ENCODE assay signal across 10 mouse cellular contexts in the genomic region with DNA sequence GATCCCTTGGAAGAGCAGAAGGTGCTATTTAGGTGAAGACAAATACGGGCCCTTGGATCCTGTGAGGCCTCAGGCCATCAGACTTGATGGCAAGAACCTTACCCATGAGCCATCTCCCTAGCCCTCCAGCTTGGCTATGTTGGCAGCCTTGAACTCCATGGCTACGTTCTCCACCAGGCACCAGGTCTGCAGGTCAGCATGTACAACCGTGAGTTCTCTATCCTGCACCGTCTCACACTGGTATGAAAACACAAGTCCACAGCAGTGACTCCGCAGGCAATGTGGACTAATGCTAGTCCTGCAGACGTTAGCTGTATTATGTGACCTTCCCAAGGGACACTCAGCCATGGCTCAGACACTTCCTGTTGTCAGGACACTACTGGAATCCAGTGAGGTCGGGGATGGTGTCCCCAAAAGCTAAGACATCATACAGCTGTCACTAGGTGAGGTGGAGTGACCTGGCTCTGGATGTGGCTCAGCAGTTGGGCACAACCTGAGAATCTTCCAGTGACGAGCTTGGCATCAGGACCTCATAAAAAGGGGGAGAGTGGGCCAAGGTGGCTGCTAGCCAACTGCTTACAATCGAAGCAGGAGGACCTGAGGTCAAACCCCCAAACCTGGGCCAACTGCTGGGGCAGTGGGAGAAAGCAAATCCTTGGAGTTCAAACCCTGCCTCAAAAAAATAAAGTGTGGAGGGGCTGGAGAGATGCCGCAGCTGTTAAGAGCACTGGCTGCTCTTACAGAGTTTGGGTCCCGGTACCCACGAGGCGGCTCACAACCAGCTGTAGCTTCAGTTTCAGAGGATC. TPM values are rescaled to one million over a fixed set of nuclear protein-coding genes. Genes with fewer than 3 reads are reported as not detected.
DNase-seq lines count a peak whose midpoint lies in the region; ATAC-seq lines count a peak whose summit lies in the region.
"Had no signal": no experiment of that assay in that cellular context is flagged by ENCODE, and none has a peak within 500 bp of the region (broad histone marks: within the 10 kb centered on the region; RNA-seq: fewer than 3 reads in every experiment).

No protein-coding gene starts in this region.

- H3K27me3 ChIP-seq in limb, embryonic 13.5 days: no peaks in the 10 kb centered on the region
- H3K27me3 ChIP-seq in limb, embryonic 10.5 days (ENCODE audit: low read depth, poor library complexity, severe bottlenecking): no peaks in the 10 kb centered on the region
- H3K27me3 ChIP-seq: liver, embryonic 12.5 days; neural tube, embryonic 15.5 days had no signal

- no peak overlapping the region for H3K4me3 ChIP-seq in limb, embryonic 13.5 days
- no peak overlapping the region for H3K4me3 ChIP-seq in limb, embryonic 10.5 days
- H3K4me3 ChIP-seq: liver, embryonic 12.5 days; neural tube, embryonic 15.5 days had no signal

- no peaks in the 10 kb centered on the region for H3K9me3 ChIP-seq in limb, embryonic 13.5 days
- H3K9me3 ChIP-seq in limb, embryonic 10.5 days (replicated peaks): no peaks in the 10 kb centered on the region
- H3K9me3 ChIP-seq: liver, embryonic 12.5 days; neural tube, embryonic 15.5 days had no signal

- ATAC-seq in limb, embryonic 13.5 days (ENCODE audit: low FRiP score, low read depth): no peak
- ATAC-seq: liver, embryonic 12.5 days had no signal

- H3K4me1 ChIP-seq in limb, embryonic 13.5 days: peaks cover 32% of the 10 kb centered on the region
- peaks cover 28% of the 10 kb centered on the region for H3K4me1 ChIP-seq in limb, embryonic 10.5 days

- no peak for DNase-seq in limb, embryonic 10.5 days (ENCODE audit: low spot score)
- DNase-seq in heart, adult 8-10 months (ENCODE audit: low spot score): peak; percentile 42
- peak; percentile 30 to 39 for DNase-seq in heart, postnatal 14 days
- peak; percentile 41 to 53 for DNase-seq in kidney, postnatal 4 days
- DNase-seq in frontal cortex, adult 2 months (ENCODE audit: extremely low spot score in 1 of 2, low spot score in 1 of 2): no peak
- no peak for DNase-seq in right cerebral cortex, postnatal 25 days
- DNase-seq: thymus, postnatal 25 days had no signal

- H3K4me2 ChIP-seq in limb, embryonic 13.5 days (replicated peaks): no peak overlapping the region
- H3K4me2 ChIP-seq: liver, embryonic 12.5 days; neural tube, embryonic 15.5 days had no signal

- 71% methylated on average over 13 of the region's 13 CpGs for WGBS in limb, embryonic 13.5 days
- WGBS in limb, embryonic 10.5 days: 87% methylated on average over 13 of the region's 13 CpGs

- H3K36me3 ChIP-seq in limb, embryonic 13.5 days: peaks cover 44% of the 10 kb centered on the region
- peaks cover 70% of the 10 kb centered on the region for H3K36me3 ChIP-seq in limb, embryonic 10.5 days
- H3K36me3 ChIP-seq: neural tube, embryonic 15.5 days had no signal

- intact Hi-C loops in heart, postnatal 14 days (cut with DNase I): loop anchor here (5.0 kb wide), 1 partner anchor 57 kb away; no protein-coding TSS in a partner anchor

- H3K9ac ChIP-seq in limb, embryonic 13.5 days: no peak overlapping the region
- H3K9ac ChIP-seq: liver, embryonic 12.5 days; neural tube, embryonic 15.5 days had no signal

- peak overlapping the region; percentile 1; the same call in 1 of the 2 replicates for H3K27ac ChIP-seq in limb, embryonic 13.5 days
- H3K27ac ChIP-seq in limb, embryonic 10.5 days: no peak overlapping the region
- H3K27ac ChIP-seq: liver, embryonic 12.5 days; neural tube, embryonic 15.5 days had no signal

RNA-seq across cellular contexts. Expression of gene Spc24, which starts 5.4 kb away (rescaled TPM):
- 109 and 117 TPM in 2 replicates for polyA plus RNA-seq in limb, embryonic 13.5 days (2015; fragmentation: Nextera tagmentation; extraction: Ambion mirVana)
- 225 and 232 TPM in 2 replicates for polyA plus RNA-seq in limb, embryonic 10.5 days (2016; fragmentation: Nextera tagmentation; extraction: Ambion mirVana)
- 1 to 10 TPM; 5.6 to 8.6 (median 7.7) TPM for total RNA-seq in heart, adult 8-10 months (2022)
- total RNA-seq in heart, postnatal 14 days (2021): 1 to 10 TPM; 4.7 to 6.5 TPM
- 3.3 and 3.8 TPM in 2 replicates for polyA plus RNA-seq in frontal cortex, adult 2 months (2012; rRNA removed)

RNA-seq across cellular contexts. Expression of gene Ldlr, which starts 31.4 kb away (rescaled TPM):
- 30.8 and 31.2 TPM in 2 replicates for polyA plus RNA-seq in limb, embryonic 13.5 days (2015; fragmentation: Nextera tagmentation; extraction: Ambion mirVana)
- polyA plus RNA-seq in limb, embryonic 10.5 days (2016; fragmentation: Nextera tagmentation; extraction: Ambion mirVana): 55.2 and 57.3 TPM in 2 replicates
- 1 to 10 TPM; 2.3 to 3.8 (median 3.0) TPM for total RNA-seq in heart, adult 8-10 months (2022)
- 1 to 10 TPM; 3.4 to 3.8 TPM for total RNA-seq in heart, postnatal 14 days (2021)
- 13.4 and 14.4 TPM in 2 replicates for polyA plus RNA-seq in frontal cortex, adult 2 months (2012; rRNA removed)

RNA-seq across cellular contexts. Expression of gene Kank2, which starts 43.8 kb away (rescaled TPM):
- 18.9 and 21.3 TPM in 2 replicates for polyA plus RNA-seq in limb, embryonic 13.5 days (2015; fragmentation: Nextera tagmentation; extraction: Ambion mirVana)
- polyA plus RNA-seq in limb, embryonic 10.5 days (2016; fragmentation: Nextera tagmentation; extraction: Ambion mirVana): 22.7 and 24.2 TPM in 2 replicates
- total RNA-seq in heart, adult 8-10 months (2022): 10 to 100 TPM; 64.2 to 67.2 (median 65.6) TPM
- 10 to 100 TPM; 52.6 to 53.3 TPM for total RNA-seq in heart, postnatal 14 days (2021)
- polyA plus RNA-seq in frontal cortex, adult 2 months (2012; rRNA removed): 7.9 and 8.0 TPM in 2 replicates

Comparison
In these comparisons a context has a peak if more than half of its experiments do, and no peak if none do; other contexts are left out.
1. DNase-seq: peak in heart, adult 8-10 months (single experiment), heart, postnatal 14 days (2 of 2) and kidney, postnatal 4 days (2 of 2); none in limb, embryonic 10.5 days (single experiment), frontal cortex, adult 2 months (0 of 2) and right cerebral cortex, postnatal 25 days (single experiment).
2. RNA of gene Spc24, which starts 5.4 kb away (polyA plus RNA-seq): 225 to 232 TPM in limb, embryonic 10.5 days and 109 to 117 TPM in limb, embryonic 13.5 days; 3.3 to 3.8 TPM in frontal cortex, adult 2 months; every median in the first group is over 10 times any median in the second.